20 mouse cellular contexts compared by ENCODE assay signal in genomic region chr5:149926786-149927185, GRCm38 (mm10).
DNase-seq lines count a peak whose midpoint lies in the region; ATAC-seq lines count a peak whose summit lies in the region.
"Had no signal": no experiment of that assay in that cellular context is flagged by ENCODE, and none has a peak within 500 bp of the region (broad histone marks: within the 10 kb centered on the region; RNA-seq: fewer than 3 reads in every experiment).

No protein-coding gene starts in this region.

- intact Hi-C loops in left cerebral cortex, postnatal 4 days (cut with DNase I) = no loop called here

- DNase-seq in frontal cortex, postnatal 14 days (ENCODE audit: low spot score in 2 of 2) = no peak
- DNase-seq in left cerebral cortex, adult 11 months (ENCODE audit: low spot score) = peak; percentile 24
- DNase-seq in left cerebral cortex, postnatal 4 days = no peak
- DNase-seq in right cerebral cortex, postnatal 10 days (ENCODE audit: low spot score in 2 of 2) = peak; percentile 33 to 63
- no peak for DNase-seq in right cerebral cortex, postnatal 25 days
- DNase-seq in embryo, embryonic 10 days (ENCODE audit: low spot score) = no peak
- DNase-seq: adrenal gland, adult 8-10 months; cerebellum, adult 11-12 months; cerebellum, adult 9-11 months; gastrocnemius, postnatal 14 days; heart, postnatal 14 days; kidney, adult 18-20 months; kidney, postnatal 25 days; retina, postnatal 1 day; spleen, adult 18-20 months; thymus, adult 18-20 months; thymus, postnatal 25 days had no signal

- ATAC-seq in frontal cortex, adult (ENCODE audit: low TSS enrichment) = peak; percentile 62
- ATAC-seq: forebrain, embryonic 16.5 days; midbrain, embryonic 15.5 days had no signal

Comparison
In these comparisons a context has a peak if more than half of its experiments do, and no peak if none do; other contexts are left out.
1. DNase-seq: peak in left cerebral cortex, adult 11 months (single experiment) and right cerebral cortex, postnatal 10 days (2 of 2); none in frontal cortex, postnatal 14 days (0 of 2), left cerebral cortex, postnatal 4 days (single experiment), right cerebral cortex, postnatal 25 days (single experiment) and embryo, embryonic 10 days (single experiment).